Mouse (Mus musculus) limb, embryonic 15.5 days (tissue): ENCODE results near the gene Ebpl. TPM values are rescaled to one million over a fixed set of nuclear protein-coding genes. Genes with fewer than 3 reads are reported as not detected.

Experiments
- ATAC-seq: fragments of 200-750 bp; cut with Nextera tagmentation; 2 replicates; pipeline ENCODE4 v1.8.0; 2017; ENCODE audit warnings: low read depth, moderate TSS enrichment; ENCODE audit not compliant: insufficient number of reproducible peaks, low FRiP score, low TSS enrichment
- H3K27ac ChIP-seq: fragments of 300-500 bp; sonication (generic); 2 replicates; pipeline ENCODE4 v1.5.1; 2015; ENCODE audit warnings: moderate library complexity, mild to moderate bottlenecking, inconsistent platforms
- H3K27me3 ChIP-seq: fragments of 300-500 bp; sonication (generic); 2 replicates; pipeline ENCODE4 v1.6.1; 2015; ENCODE audit warnings: inconsistent platforms
- H3K36me3 ChIP-seq: fragments of 300-500 bp; sonication (generic); 2 replicates; pipeline ENCODE4 v1.6.1; 2015; ENCODE audit warnings: inconsistent platforms
- H3K4me1 ChIP-seq: fragments of 300-500 bp; sonication (generic); 2 replicates; pipeline ENCODE4 v1.6.1; 2015; ENCODE audit warnings: inconsistent platforms
- H3K4me2 ChIP-seq: fragments of 300-500 bp; sonication (generic); 2 replicates; pipeline ENCODE4 v1.6.1; 2015; ENCODE audit warnings: mild to moderate bottlenecking, inconsistent platforms
- H3K4me3 ChIP-seq: fragments of 300-500 bp; sonication (generic); 2 replicates; pipeline ENCODE4 v1.5.1; 2015; ENCODE audit warnings: mild to moderate bottlenecking, inconsistent platforms
- H3K9ac ChIP-seq: fragments of 300-500 bp; sonication (generic); 2 replicates; pipeline ENCODE4 v1.6.1; 2015; ENCODE audit warnings: inconsistent platforms
- H3K9me3 ChIP-seq: fragments of 300-500 bp; sonication (generic); 2 replicates; pipeline ENCODE4 v1.6.1; 2016; ENCODE audit warnings: inconsistent platforms
- WGBS: fragments of 180-500 bp; shearing (Covaris S2); methylation state at CpG from one replicate; pipeline ENCODE4 v1.1.7; 2015; 5-methylcytosine and 5-hydroxymethylcytosine counted together
- polyA plus RNA-seq: library from polyadenylated mRNA; unstranded; fragments of >200 nt; fragmentation: Nextera tagmentation; extraction: Ambion mirVana; gene quantifications from 2 replicates; pipeline ENCODE4 v1.2.1, GENCODE M21; 2015

Gene Ebpl
- polyA plus RNA-seq: 10.4 and 13.4 TPM in 2 replicates

DNA sequence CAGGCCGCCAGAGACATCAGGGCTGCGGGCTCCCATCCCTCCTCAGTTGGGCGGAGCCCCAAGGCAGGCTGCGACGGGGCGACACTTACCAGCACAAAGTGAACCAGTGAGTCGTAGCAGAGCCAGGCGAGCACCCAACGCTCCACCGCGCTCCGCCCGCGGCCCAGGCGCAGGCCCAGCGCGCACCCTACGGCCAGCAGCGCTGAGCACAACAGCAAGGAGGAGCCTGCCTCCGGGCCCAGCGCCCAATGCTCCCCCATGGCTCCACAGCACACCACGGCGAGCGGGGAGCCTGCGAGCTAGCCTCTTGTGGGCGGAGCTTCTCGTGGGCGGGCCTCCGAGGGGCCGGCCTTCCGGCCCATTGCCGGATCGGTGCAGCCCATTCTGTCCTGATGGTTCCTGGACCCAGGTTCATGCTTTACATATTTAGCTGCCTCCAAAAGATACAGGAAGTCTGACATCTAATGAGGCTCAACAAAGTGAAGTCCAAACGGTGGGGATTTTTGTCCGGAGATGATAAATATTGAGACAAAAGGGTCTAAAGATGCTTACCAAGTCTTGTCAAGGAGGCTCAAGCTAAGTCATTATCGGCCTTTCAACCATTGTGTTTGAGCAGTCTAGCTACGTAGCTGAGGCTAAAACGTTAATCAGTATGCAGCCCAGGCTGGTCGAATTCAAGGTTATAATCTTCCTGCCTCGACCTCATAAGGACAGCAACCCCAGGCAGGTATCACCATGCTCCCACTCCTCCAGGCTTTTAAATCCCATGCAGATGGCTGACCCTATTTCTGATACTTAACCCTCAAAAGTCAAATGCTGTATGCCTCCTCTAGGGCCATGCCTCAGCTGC is at the start of gene Ebpl:
Gene Ebpl, minus strand, starts transcription at position 309 of the 850 bp plus-strand sequence.
- Histone ChIP-seq H3K4me3 (peak within 1 kb of the TSS; percentile 70), H3K9ac (peak within 1 kb of the TSS; percentile 61), H3K4me1 (peaks cover 8% of the 10 kb centered on the region), H3K27ac (peak within 1 kb of the TSS; percentile 86), H3K36me3 (no peaks in the 10 kb centered on the region; the same call in 1 of the 2 replicates), H3K4me2 (peak within 1 kb of the TSS; percentile 58), H3K27me3 (no peaks in the 10 kb centered on the region), H3K9me3 (no peaks in the 10 kb centered on the region)
- WGBS: under 1% methylated on average over 40 of the region's 40 CpGs
- ATAC-seq: peak; percentile 90

GRCm38 (mm10) chr14:61410020-61410419 is 49.8 kb upstream of the Ebpl start:
- no peak for ATAC-seq
- Histone ChIP-seq H3K4me2 (no peak overlapping the region), H3K4me1 (peaks cover 8% of the 10 kb centered on the region; the same call in 1 of the 2 replicates), H3K27me3 (no peaks in the 10 kb centered on the region), H3K9me3 (no peaks in the 10 kb centered on the region), H3K36me3 (no peaks in the 10 kb centered on the region), H3K27ac (no peak overlapping the region), H3K4me3 (no peak overlapping the region), H3K9ac (no peak overlapping the region)
- WGBS: 55% methylated on average over 2 of the region's 2 CpGs

DNA sequence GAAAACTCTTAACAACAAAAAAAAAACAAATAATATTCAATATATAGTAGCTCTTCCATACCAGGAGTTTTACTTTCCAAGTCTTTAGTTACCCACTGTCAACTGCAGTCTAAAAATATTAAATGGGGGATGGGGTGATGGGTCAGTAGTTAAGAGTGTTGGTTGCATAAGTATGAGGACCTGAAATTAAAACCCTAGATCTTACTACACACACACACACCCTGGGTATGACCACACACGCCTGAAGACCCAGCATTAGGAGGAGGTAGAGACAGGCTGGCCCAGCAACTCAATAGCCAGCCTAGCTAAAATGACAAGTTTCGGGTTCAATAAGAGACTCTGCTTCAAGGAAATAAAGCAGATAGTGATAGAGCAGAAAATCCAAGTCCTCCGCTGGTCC is 46.8 kb upstream of the Ebpl start:
- no peak overlapping the region for H3K27ac ChIP-seq
- peaks cover 6% of the 10 kb centered on the region; the same call in 1 of the 2 replicates for H3K4me1 ChIP-seq
- H3K4me2 ChIP-seq: no peak overlapping the region
- no peak overlapping the region for H3K4me3 ChIP-seq
- peaks cover 3% of the 10 kb centered on the region; the same call in 1 of the 2 replicates for H3K36me3 ChIP-seq
- no peaks in the 10 kb centered on the region for H3K27me3 ChIP-seq
- no peaks in the 10 kb centered on the region for H3K9me3 ChIP-seq
- H3K9ac ChIP-seq: no peak overlapping the region
- ATAC-seq: no peak
- WGBS: 93% methylated on average over 3 of the region's 3 CpGs

- H3K4me2 ChIP-seq: no peak overlapping the region
- H3K4me3 ChIP-seq: no peak overlapping the region
- H3K27ac ChIP-seq: no peak overlapping the region
- no peak for ATAC-seq
- H3K27me3 ChIP-seq: no peaks in the 10 kb centered on the region
- peaks cover 6% of the 10 kb centered on the region; the same call in 1 of the 2 replicates for H3K4me1 ChIP-seq
- no peak overlapping the region for H3K9ac ChIP-seq
- no peaks in the 10 kb centered on the region for H3K9me3 ChIP-seq
- peaks cover 8% of the 10 kb centered on the region; the same call in 1 of the 2 replicates for H3K36me3 ChIP-seq
These were observed 45.5 kb upstream of the Ebpl start for GRCm38 (mm10) chr14:61405761-61406160.

DNA sequence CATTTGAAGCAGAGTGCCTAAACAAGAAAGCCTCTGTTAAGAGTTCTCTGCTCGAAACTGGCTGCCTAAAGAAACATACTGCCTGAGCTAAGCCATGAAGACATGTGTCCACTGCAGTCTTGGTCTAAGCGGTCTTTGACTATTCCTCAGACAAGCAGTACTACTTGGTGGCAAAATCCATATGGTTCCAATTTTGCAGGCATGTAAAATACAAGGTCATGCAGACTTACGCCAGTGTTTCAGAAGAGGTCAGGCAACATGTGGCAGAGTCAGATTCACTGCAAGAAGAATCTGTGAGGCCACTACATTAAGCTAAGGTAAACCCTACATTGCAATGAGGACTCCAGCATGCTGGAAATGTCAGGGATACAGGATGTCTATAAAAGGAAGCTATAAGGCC is 44.7 kb upstream of the Ebpl start:
- Histone ChIP-seq H3K4me2 (no peak overlapping the region), H3K4me3 (no peak overlapping the region), H3K27me3 (no peaks in the 10 kb centered on the region), H3K27ac (no peak overlapping the region), H3K9ac (no peak overlapping the region), H3K9me3 (no peaks in the 10 kb centered on the region), H3K4me1 (peaks cover 6% of the 10 kb centered on the region; the same call in 1 of the 2 replicates), H3K36me3 (peaks cover 12% of the 10 kb centered on the region)
- WGBS: 57% methylated on average over 3 of the region's 3 CpGs
- no peak for ATAC-seq

DNA sequence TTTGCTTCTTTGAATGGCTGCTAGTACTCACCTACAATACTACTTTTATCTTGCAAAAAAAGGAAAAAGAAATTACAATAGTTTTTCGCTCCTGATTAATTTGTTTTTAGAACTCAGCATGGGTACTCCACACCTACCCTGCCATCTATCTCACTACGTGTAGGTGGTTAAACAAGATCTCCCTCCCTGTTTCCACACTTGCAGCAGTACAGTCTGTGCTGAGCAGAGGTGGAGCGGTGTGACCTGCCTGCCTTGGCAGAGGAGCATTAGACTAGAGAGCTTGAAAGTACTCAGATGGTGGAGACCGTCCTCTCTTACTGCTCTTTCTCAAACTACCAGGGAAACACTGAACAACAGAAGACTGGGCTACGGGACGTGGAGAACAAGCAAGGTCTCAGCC is 34.5 kb upstream of the Ebpl start:
- WGBS: 89% methylated on average over 6 of the region's 6 CpGs
- H3K9me3 ChIP-seq: no peaks in the 10 kb centered on the region
- ATAC-seq: no peak
- H3K27ac ChIP-seq: no peak overlapping the region
- H3K36me3 ChIP-seq: peaks cover 19% of the 10 kb centered on the region
- H3K9ac ChIP-seq: no peak overlapping the region
- H3K27me3 ChIP-seq: no peaks in the 10 kb centered on the region
- no peak overlapping the region for H3K4me3 ChIP-seq
- H3K4me2 ChIP-seq: no peak overlapping the region
- no peaks in the 10 kb centered on the region for H3K4me1 ChIP-seq

DNA sequence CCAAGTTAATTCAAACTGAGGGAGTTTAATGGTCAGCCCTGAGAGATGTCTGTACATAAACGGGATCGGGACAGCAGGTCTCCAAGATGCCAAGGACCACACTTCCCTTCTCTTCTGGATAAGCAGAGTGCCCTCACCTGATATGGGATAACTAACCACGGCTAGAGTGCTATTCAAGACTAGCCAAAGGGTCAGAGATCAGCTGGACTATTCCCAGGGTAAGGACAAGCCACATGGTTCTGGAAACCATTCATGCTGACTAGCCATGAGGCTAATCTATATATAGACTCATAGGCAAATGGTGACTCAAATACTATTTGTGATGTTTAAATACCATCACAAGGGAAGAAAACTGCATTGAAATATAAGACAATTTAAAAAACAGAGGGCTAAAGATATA is 30.3 kb upstream of the Ebpl start:
- no peak for ATAC-seq
- no peak overlapping the region for H3K4me3 ChIP-seq
- H3K9ac ChIP-seq: no peak overlapping the region
- H3K4me2 ChIP-seq: no peak overlapping the region
- no peaks in the 10 kb centered on the region for H3K4me1 ChIP-seq
- peaks cover 17% of the 10 kb centered on the region for H3K36me3 ChIP-seq
- no peak overlapping the region for H3K27ac ChIP-seq
- H3K9me3 ChIP-seq: no peaks in the 10 kb centered on the region
- 91% methylated on average over 3 of the region's 3 CpGs for WGBS
- H3K27me3 ChIP-seq: no peaks in the 10 kb centered on the region

- Histone ChIP-seq H3K36me3 (peaks cover 28% of the 10 kb centered on the region), H3K9me3 (no peaks in the 10 kb centered on the region), H3K27me3 (no peaks in the 10 kb centered on the region), H3K9ac (no peak overlapping the region), H3K27ac (no peak overlapping the region), H3K4me1 (0 out of 2 replicates have a peak, but pooled peaks cover 3% of the 10 kb centered on the region), H3K4me2 (no peak overlapping the region), H3K4me3 (no peak overlapping the region)
- no peak for ATAC-seq
- 91% methylated on average over 2 of the region's 2 CpGs for WGBS
These were observed 7.1 kb upstream of the Ebpl start for GRCm38 (mm10) chr14:61367290-61367689.

- no peaks in the 10 kb centered on the region for H3K27me3 ChIP-seq
- no peak overlapping the region for H3K9ac ChIP-seq
- H3K4me3 ChIP-seq: no peak overlapping the region
- H3K27ac ChIP-seq: no peak overlapping the region
- no peaks in the 10 kb centered on the region for H3K9me3 ChIP-seq
- no peak overlapping the region for H3K4me2 ChIP-seq
- peaks cover 8% of the 10 kb centered on the region; the same call in 1 of the 2 replicates for H3K4me1 ChIP-seq
- 80% methylated on average over 3 of the region's 3 CpGs for WGBS
- ATAC-seq: no peak
- peaks cover 12% of the 10 kb centered on the region for H3K36me3 ChIP-seq
These were observed 4.4 kb upstream of the Ebpl start for GRCm38 (mm10) chr14:61364656-61365055.

DNA sequence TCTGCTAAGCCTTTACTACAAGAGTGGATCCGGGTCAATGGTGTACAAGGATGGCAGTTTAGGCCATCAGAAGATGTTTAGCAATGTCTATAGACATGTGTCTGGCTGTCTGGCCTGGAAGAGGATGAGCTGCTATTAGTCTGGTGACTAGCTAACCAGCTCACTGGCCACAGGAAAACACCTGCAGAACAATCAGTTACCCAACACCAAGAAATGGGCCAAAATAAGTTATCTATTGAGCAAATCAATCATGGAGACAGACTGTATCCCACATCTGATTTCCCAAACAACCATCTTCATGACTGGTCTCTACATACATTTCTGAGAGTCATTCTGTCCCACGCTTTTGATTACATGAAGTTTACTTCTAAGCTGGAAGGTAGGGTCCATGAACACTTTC is 3.5 kb upstream of the Ebpl start:
- no peak overlapping the region for H3K4me3 ChIP-seq
- 95% methylated on average over 2 of the region's 2 CpGs for WGBS
- peaks cover 8% of the 10 kb centered on the region for H3K4me1 ChIP-seq
- H3K27ac ChIP-seq: no peak overlapping the region; the same call in 1 of the 2 replicates
- H3K9ac ChIP-seq: no peak overlapping the region
- H3K4me2 ChIP-seq: no peak overlapping the region
- ATAC-seq: no peak
- peaks cover 10% of the 10 kb centered on the region for H3K36me3 ChIP-seq
- H3K9me3 ChIP-seq: no peaks in the 10 kb centered on the region
- no peaks in the 10 kb centered on the region for H3K27me3 ChIP-seq

- Histone ChIP-seq H3K4me1 (peaks cover 8% of the 10 kb centered on the region), H3K4me2 (no peak overlapping the region), H3K27ac (no peak overlapping the region), H3K9me3 (no peaks in the 10 kb centered on the region), H3K9ac (no peak overlapping the region), H3K27me3 (no peaks in the 10 kb centered on the region), H3K4me3 (no peak overlapping the region), H3K36me3 (peaks cover 8% of the 10 kb centered on the region)
- WGBS: 94% methylated on average over 2 of the region's 2 CpGs
- ATAC-seq: no peak
These were observed 2.0 kb upstream of the Ebpl start for GRCm38 (mm10) chr14:61362268-61362667.

DNA sequence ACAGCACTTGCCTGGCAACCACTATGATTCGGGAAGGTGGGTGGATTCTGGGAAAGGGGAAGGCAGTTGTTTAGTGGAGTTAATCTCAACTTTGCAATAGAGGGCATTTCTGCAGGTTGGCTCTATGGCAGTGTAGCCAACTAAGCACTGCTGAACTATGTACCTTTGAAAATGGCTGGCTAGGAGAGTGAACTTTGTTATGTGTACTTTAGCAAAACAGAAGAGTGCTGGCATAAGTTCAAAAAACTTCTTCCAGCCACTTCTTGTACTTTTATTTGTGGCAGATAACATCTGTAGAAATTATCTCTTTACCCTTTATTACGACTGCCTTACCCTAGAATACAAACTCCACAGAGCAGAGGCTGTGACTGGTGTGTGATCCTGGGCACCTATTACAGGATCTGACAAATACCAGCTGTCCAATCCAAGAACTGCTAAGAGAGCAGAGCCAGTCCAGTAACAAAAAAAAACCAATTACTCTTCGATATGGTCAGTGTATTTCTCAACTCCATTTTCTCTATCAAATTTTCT is 807 bp upstream of the Ebpl start:
- Histone ChIP-seq H3K9me3 (no peaks in the 10 kb centered on the region), H3K9ac (no peak overlapping the region), H3K27me3 (no peaks in the 10 kb centered on the region), H3K4me1 (peaks cover 8% of the 10 kb centered on the region), H3K36me3 (peaks cover 2% of the 10 kb centered on the region; the same call in 1 of the 2 replicates), H3K27ac (no peak overlapping the region), H3K4me2 (peak overlapping the region; percentile 58; the same call in 1 of the 2 replicates), H3K4me3 (0 out of 2 replicates have a peak overlapping the region, but pooled peaks have one; percentile 70)
- 56% methylated on average over 3 of the region's 3 CpGs for WGBS
- ATAC-seq: no peak
